Mouse (Mus musculus) brain, adult 2 months (tissue): ENCODE measurements around the gene Ndfip2.

ENCODE experiments used
- DNase-seq: peaks from one replicate; pipeline ENCODE4 v3.0.0; 2011; ENCODE audit warnings: low read depth, low spot score

Ndfip2 gene

DNA sequence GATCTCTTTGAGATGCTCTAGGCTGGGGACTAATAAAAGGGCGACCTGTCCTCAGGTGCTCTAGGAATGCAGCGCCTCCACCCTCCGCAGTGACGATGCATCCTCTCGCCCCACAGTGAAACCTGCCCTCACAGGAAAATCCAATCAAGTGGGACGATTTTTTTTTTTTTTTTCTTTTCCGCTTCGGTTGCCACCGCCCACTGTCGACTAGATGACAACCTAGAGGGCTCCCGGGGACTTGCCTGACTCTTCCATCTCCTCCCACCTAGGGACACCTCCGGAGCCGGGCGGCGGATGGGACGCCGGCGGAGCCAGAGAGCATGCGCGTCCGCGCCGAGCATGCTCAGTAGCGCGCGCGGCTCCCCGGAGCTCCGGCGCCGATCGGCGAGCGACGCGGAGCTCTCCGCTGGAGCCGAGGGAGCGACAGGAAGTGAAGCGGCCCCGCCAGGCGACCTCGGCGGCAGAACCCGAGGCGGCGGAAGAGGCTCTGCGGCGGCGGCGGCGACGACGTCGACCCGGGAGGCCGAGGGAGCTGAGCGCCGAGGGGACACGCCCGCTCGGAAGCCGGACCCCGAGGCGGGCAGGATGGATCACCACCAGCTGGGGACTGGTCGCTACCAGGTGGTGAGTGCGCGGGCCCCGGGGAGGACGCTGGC is at the start of gene Ndfip2:
TSS of gene Ndfip2 (plus strand) at position 195 of the 656 bp plus-strand sequence.
- DNase-seq, result peak; percentile 97

DNA sequence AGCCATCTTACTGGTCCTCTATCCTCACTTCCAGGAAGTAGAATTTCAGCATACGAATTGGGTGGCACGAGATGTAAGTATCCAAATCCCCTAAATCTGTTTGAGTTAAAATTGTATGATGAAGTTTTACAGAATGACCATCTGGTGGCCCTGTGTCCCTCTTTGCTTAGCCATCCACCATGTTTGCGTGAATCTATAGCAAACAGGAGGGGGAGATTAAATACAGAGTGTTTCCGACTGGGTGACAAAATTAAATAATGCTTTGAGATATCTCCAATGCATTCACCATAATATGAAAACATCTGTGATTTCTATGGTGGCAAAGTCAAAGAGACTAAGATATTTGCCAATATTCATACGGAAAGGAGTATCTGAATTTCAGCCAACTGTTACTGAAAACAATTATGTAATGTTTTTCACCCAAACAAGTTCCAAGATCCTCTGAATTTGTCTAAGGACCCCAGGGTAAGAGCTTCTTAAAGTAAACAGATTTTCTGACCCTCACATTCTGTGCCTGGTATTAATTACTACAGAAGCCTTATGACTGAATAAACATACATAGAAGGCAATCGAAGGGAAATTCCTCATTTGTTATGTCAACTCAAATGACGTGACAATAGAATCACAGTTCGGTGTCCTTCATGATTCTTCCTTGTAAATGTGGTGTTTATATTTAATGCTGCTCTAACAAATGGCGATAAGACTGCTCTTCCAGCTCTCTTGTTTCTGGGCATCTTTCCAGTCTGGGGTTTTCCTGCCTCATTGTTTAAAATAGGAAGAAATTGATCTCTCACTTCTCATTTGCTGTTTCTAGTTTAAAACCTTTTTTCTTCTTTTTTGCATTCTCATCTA is 38.6 kb upstream of the Ndfip2 start:
- peak; percentile 50 for DNase-seq

DNA sequence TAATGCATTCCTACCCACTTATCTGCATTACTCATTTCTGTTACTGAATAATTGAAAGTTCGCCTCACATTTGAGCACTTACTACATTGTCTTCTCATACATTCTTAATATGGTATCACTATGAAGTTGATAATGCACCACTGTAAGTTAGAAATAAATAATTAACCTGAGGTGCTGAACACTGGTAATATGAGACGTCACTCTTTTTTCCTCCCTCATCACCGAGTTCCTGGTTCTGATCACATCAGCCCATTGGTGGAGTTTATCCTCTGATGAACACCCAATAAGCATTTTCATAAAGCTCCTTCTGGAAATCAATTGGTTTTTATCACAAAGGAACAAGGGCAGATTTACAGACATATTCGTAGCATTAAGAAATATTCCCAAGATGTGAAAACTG is 36.1 kb upstream of the Ndfip2 start:
- no peak for DNase-seq

DNA sequence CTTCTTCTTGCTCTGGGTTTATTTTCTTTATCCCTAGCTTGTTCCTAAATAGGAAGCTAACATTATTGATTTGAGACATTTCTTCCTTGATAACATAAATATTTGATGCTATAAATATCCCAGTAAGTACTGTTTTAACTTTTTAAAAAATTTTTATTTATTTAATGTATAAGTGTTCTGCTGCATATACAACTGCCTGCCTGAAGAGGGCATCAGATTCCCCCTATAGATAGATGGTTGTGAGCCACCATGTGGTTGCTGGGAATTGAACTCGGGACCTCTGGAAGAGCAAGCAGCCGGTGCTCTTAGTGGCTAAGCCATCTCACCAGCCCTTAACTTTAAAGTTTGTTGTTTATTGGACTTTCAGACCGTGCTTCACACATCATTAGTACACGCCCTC is 32.6 kb upstream of the Ndfip2 start:
- DNase-seq, result no peak

DNA sequence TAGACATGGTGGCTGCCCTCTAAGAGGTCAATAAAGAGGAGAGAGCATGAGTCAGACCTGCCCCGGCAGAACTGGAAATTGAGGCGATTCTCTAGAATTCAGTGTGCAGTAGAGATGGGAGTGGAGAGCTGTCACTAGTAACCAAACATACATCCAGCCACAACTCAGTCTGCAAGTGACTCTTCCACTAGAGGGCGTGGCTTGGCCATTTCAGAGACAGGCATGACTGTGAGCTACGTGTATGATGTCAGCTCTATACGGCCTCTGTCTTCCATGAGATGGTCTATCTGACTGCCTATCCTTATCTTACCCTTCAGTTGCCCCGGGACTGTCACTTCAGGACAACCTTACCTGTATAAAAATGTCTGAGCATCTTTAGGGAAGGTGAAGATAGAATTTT is 26.0 kb upstream of the Ndfip2 start:
- peak; percentile 83 for DNase-seq

DNA sequence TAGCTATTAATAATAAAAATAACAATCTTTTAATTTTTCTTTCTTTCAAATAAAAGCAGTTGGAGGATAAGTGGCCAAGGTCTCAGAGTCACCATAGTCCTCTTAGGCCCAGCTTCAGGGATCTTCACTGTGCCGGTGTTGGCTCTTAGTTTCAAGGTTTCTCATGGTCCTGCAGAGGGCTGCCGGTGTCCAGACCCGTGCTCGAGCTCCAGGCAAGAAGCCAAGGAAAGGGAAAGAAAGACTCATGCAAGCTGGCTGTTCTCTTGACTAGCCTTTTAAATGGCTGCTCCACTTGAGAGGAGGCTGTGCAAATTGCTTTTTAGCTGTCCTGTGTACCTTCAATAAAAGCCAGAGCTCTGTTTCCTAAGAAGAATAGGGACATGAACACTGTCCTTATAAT is 21.8 kb upstream of the Ndfip2 start:
- DNase-seq, result no peak

DNA sequence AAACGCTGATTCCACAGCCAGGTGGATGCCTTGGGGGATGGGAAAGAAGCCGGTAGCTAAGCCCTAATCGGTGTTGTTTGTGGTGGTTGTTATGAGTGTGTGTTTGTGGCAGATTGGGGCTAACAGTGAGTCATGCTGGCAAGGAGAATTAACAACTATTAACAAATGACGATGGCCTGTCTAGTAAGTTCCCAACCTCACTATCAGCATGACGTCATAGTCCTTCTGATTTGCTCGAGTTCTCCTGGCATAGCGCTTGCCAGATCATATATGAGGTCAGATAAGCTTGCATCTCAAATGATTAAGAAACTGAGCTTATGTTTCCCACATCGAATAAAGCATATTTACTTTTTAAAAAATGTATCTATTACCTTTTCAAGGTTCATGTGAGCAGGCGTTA is 20.6 kb upstream of the Ndfip2 start:
- no peak for DNase-seq

DNA sequence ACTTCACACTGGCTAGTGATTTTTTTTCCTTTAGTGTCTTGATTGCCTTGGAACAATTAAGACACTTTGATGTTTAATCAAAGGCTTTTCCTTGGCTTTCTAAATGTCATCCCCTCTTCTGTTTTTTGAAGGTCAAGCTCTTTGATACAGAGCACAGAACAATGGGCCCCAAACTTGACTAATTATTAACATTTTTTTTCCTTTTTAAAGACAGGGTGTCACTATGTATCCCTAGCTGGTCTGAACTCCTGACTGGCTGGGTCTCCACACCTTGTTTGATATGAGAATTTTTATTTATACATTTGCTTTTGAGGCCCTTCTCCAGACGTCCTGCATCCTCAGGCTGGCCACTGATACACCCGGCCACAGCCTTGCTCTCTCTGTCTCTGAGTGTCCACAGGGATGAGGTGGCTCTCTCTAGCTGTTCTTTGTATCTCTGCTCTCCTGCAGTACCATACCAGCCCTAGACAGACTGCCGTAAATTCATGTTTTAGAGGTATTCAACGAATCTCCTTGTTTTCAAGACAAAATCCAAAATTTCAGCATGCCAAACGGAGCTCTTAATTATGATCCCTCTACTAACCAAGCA is 19.8 kb upstream of the Ndfip2 start:
- DNase-seq, result no peak

DNA sequence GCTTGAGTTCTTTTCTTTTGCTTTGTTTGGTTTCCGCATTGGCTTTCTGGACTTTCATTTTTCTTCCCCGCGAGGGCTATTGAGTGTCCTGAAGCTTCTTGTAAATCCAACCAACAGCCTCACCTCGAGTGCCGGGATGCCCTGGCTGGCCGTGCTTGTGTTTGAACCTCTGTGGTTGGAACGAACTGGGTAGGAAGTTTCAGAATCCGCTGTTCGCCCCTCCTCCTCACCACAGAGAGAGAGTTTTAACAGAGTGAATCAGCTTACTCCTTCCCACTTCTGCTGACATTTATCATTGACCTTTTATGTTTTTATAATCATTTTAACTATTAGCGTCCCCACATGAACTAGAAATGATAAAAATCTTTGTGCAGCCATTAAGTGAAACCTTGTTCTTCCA is 18.3 kb upstream of the Ndfip2 start:
- DNase-seq, result no peak

DNA sequence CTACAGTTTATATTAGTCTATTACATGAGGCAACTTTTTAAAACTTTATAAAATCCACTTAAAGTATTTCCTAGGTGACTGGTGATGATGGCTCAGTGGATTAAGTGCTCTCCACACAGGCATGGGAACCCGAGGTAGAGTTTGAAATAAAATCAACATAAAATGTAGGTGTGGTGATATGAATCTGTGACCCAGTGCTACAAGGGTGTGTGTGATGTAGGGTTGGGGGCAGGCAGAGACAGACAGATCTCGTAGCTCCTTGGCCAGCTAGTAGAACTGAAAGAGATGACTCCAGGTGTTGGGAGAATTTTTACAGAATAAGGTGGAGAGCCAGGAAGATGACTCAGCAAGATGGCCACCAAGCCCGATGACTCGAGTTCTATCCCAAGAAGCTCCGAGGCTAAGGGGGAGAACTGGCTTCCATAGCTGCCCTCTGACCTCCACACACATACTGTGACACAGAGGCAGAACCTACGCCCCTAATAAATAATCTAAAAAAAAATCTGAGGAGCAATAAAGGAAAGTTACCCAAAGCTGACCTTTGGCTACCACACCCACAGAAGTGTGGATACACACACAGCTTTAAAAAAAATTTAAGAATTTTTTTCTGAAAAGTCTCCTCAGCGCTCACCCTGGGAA is 14.4 kb upstream of the Ndfip2 start:
- no peak for DNase-seq

DNA sequence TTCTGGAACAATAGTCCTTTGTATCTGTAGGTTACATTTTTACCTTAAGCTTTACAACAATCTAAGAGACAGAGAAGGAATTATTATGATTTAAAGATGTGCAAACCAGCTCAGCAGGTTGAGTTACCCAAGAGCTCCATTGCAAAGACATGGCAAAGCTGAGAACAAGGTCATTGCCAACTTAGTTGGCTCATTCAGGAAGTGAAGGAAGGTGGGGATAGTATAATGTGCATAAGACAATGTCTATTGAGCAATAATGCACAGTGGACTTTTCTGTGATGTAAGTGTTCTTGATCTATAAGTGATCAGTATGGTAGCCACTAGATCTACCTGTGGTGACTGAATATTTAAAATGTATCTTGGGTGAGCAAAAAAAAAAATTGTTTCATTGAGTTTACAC is 7.3 kb upstream of the Ndfip2 start:
- no peak for DNase-seq

DNA sequence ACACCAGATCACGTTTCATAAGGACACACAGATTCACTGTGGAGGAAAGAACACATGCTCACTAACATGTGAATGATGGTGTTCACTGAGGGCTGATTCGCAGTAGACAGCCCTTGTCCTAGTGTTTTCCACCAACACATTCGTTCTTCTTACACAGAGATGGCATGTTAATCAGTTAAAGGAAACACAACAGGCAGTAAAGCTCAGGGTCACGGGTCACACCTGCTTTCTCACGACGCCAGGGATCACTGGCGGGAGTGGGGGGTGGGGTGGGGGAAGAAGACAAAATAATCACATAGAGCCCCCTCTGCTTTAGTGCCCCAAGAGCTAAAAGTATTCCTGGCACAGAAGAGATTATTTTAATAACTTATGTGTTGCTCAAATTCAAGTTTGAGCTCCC is 5.1 kb upstream of the Ndfip2 start:
- no peak for DNase-seq

DNA sequence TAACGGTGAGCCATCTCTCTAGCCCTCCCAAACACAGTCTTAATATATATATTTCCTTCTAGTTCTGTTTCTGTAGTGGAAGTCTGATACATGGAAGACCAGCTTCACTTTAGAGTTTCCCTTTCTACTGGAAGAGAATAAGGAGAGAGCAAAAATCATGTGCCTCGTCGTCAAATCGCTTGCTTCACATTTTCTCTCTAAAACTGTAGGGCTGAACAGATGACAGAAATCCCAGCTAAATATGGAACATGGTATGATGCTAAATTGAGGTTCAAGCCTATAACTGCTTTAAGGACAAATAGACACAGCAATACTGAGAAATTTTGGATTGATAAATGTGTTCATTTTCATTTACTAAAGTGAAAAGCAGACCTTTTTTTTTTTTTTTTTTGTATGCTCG is 4.0 kb upstream of the Ndfip2 start:
- peak; percentile 68 for DNase-seq

DNA sequence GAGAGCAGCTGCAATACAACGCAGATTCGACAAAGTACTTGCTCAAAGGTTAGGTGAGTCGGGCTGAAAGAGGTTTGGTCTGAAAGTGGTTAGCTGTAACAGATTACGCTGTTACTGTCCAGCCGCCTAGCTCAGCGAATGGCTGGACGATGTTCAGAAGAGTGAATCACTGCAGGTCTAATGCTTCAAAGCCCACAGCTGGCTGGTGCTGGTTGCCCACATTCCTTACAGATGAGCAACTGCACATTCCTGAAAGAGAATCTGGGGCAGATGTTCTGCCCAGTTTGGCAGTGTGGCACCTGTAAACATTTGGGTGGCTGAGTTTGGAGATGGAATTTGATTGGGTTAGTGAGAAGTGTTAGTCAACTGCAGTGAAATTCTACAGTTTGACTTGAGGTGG is 2.8 kb upstream of the Ndfip2 start:
- no peak for DNase-seq

DNA sequence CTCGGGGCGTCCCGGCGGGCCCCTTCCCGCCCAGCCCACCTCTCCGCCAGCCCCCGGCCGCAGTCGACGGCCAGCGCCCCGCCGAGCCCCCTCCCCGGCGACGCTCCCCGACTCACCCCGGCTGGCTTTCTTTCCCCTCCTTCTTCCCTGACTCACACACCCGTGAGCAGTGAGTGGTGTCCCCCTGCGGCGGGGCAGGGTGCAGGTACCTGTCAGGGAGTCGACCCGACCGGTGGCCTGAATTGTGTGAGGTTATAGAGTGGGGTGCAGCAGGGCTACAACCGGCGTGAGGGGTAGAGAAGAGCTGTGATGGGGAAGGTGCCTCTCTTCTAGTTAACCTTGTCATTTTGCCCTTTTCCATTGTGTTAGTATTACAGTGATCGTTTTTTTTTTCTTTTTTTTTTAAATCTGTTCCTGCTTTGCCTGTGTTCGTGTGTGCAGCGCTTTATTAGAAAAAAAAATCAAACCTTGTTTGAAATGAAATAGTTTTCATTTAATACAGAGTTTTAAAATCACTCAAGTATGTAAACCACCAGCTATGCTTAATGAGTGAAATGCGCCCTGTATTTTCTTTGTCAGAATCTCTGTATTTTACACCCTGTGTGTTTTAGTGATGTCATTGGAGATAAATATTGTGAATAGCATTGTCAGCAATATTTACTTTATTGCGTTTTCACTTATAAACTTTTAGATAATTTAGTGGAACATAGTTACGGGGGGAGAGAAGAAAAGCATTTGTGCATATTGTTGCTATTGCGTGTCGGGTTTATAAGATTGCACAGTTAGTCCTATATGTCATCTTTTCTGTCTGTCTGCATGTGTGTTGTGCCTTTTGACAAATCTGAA is 885 bp downstream of the Ndfip2 start:
- DNase-seq, result peak; percentile 54

DNA sequence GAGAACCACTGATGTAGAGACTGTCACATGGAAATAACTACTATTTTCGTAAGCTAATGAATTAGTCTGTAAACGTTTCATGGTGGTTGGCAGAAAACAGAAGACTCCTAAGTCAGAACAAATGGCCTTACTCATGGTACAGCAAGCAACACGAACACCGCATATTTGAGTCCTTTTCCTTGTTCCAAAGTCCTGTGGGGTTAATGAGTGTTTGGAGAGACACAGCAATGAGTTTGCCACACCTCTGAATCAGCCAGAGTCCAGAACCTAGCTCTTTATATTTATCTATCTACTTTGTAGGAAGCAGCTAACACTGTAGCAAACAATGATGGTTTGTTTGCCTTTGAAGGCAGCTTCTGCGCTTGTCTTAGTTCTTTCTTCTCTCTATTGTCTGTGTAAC is 4.5 kb downstream of the Ndfip2 start:
- no peak for DNase-seq

DNA sequence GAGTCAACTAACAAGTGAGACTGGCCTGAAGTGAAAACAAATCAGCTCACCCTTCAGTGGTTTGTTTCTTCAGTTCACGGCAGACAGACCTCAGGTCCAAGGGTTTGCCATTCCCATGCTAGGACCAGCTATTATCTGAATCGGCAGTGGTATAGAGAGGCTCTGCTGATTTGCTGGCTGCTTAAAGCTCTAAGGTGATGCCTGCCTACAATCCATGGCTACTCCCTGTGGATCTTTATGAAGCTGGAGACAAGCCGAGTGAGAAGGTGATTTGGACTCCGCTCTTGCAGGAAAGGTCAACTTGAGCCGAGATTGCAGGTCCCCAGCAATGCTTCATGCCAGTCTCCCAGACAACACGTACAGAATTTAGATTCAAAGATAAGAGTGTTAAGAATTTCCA is 8.7 kb downstream of the Ndfip2 start:
- no peak for DNase-seq

DNA sequence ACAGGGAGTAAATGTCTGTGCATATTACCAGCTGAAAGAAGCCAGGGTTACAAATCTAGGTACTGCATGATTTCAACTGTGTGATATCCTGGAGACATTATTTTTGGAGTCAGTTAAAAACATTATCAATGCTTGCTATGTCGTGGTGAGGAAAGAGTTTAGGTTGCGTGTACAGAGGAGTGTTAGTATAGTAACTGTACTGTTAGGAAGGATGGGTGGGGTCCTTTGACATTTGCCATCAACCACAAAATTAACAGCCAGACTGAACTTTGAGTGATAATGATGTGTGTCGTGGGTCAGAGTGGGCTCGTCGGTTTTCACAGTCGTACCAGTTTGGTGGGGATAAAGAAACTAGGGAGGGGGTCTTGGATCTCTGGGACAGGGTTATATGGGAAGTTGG is 13.7 kb downstream of the Ndfip2 start:
- no peak for DNase-seq

DNA sequence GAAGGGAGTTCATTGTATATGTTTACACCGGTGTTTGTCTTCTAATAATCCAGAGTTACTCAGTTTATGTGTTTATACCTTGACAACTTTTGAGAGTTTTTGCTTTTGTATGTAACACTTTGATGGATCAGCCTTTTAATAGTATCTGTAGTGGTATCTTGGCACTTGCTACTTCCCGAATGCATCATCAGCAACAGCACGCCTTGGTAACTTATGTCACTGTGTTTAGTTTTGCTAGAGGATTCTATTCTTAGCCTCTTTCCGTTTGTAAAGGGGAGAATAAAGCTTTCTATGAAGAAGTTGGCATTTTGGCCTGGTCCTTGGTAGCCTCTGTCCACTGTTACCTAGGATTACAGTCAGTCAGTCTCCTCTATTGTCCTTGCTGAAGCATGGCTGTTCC is 14.2 kb downstream of the Ndfip2 start:
- peak; percentile 68 for DNase-seq

DNA sequence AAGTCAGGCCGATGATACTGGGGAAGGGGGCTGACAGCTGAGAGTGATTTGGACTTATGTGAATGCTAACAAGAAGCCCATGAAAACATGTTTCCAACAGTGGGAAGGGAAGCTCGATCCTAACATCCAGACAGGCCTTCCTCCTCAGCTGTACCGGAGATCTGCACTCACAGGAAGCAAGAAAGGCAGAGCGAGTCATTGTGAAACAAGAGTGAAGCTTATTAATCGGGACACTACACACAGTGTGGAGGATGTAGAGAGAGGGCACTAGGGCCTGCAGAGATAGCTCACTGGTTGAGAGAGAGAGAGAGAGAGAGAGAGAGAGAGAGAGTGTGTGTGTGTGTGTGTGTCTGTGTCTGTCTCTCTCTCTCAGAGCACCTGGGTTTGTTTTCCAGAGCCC is 16.8 kb downstream of the Ndfip2 start:
- no peak for DNase-seq

DNA sequence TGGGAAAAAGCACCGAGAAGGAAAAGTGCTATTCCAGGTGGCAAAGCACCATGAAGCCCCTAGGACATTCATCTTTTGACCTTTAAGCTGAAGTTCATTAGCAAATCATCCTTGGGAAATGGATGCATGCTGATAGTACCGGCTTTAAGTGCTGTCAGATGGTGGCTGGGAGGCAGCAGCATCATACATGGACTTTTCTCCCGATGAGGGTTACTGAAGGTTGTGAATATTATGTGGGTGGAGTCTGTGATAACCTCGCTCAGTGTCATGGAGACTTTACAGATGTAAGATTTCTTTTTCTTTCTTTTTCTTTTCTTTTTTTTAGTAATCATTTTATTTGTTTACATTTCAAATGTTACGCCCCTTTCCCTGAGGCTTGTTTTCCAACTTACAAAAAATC is 18.9 kb downstream of the Ndfip2 start:
- DNase-seq, result no peak

DNA sequence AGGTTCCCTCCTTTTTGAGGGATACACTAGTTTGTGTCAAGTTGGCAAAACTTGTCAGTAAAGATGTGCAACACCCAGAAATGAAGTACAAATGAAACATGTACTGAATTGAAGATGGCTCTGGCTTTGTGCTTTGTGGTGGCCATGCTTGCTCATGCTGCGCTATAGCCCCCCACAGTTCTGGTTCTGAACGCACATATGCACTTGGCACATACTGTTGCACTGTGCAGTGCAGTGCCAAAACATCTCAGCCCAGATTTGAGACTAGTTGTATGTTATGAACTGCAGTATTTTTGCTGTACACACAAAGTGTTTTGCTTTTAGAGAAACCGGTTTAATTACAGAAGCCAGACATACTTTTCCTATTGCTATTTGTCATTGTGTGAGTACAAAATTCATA is 25.7 kb downstream of the Ndfip2 start:
- DNase-seq, result no peak
